Mouse (Mus musculus) subcutaneous adipose tissue, adult 2 months (tissue): ENCODE results near the gene Olfr1178. TPM values are rescaled to one million over a fixed set of nuclear protein-coding genes. Genes with fewer than 3 reads are reported as not detected.

Source experiments
- polyA plus RNA-seq: library from polyadenylated mRNA; depleted of rRNA; stranded (reverse); fragments of >200 nt; gene quantifications from 2 replicates; pipeline ENCODE4 v1.2.3, GENCODE M21; 2012; ENCODE audit warnings: low replicate concordance; rRNA removed

The Olfr1178 gene
- not detected in 2 replicates for polyA plus RNA-seq

DNA sequence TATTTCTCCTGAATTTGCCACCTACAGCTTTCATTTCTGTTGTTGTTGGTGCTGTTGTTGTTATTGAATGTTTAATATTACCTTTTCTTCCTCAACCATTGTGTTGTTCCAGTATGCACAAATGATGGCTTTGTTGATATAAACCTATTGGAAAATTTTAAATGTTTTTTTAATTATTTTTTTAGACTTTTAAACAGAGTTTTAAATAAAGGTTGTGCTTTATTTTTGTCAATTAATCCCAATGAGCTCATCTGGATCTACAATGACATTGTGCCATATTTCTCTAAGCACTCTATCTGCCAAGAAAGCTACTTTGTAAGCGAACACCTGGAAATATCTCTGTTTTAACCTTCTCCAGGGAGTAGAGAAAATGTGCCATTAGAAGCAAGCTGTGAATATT is at the start of gene Olfr1178:
Olfr1178 (plus strand) TSS at position 301 of the 400 bp plus-strand sequence.

DNA sequence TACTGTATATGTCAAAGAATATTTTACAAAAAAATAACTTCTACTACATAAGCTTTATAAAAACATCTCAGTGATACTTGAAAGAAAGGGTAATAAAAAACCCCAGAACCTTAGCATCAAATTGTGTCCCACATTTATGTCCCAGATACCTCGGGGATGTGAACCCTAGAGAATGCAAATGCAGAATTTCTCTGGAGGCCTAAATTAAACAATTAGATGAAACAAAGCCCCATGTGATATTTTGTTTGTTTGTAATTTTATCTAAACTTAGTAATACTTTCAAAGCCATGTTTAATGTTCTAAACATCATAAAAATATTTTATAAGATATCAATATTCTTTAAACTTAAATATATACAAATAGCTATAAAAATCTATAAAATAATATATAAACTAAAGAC is 40.5 kb upstream of the Olfr1178 start, which contains the start of gene Olfr1177-ps:
Olfr1177-ps (minus strand) TSS at position 101 of the 400 bp plus-strand sequence.

DNA sequence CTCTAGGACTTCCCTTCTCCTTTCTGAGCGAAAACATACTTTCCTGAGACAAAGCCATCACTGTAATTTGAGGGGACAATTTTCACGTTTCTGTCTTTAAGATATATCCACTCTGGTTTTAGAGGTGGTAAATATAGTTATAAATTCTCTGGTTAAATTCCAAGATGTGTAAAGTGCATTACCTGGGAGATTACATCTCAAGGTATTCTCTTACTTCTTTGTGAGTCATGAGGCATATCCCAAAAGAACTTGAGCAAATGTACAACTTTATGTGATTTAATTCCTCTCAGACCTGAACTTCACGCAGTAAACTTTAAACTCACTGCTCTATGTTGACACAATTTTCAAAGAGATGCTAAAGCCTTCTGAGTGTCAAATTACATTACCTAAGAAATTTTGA is 19.5 kb downstream of the Olfr1178 start, which contains the start of gene Olfr1179:
Olfr1179 (minus strand) TSS at position 101 of the 400 bp plus-strand sequence.

DNA sequence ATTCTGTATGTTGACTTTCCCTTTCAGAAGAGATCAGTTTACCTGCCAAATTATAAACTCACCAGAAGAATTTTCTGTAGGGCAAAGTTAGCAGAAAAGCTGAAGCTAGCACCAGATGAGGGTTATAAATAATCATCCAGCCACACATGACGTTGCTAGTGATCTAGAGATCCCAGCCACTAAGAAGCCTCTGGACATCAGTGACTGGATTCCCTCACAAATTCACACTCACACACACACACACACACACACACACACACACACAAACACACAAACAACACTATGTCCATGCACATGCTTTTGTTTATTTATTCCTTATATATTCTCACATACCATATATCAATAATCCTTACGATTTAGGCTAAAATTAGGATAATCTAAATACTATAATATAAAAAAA is 32.2 kb downstream of the Olfr1178 start, which contains the start of gene Olfr1180:
Olfr1180 (minus strand) TSS at position 101 of the 400 bp plus-strand sequence.

DNA sequence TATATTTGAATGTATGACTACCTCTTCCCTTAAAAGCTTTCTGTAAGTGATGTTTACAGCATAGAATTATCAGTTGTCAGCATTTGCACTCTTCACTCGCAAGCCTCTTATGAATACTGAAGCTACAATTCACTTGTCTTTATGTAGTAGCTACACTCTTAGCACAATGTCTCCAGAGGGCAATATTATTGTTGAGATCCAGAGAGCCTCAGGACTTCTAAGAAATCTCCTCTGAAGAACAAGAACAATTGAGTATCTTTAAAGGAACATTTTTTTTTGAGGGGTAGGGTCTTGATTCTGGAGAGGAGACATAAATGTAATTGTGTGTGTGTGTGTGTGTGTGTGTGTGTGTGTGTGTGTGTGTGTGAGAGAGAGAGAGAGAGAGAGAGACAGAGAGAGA is 39.2 kb downstream of the Olfr1178 start, which contains the start of gene Olfr1181:
Olfr1181 (minus strand) TSS at position 101 of the 400 bp plus-strand sequence.

DNA sequence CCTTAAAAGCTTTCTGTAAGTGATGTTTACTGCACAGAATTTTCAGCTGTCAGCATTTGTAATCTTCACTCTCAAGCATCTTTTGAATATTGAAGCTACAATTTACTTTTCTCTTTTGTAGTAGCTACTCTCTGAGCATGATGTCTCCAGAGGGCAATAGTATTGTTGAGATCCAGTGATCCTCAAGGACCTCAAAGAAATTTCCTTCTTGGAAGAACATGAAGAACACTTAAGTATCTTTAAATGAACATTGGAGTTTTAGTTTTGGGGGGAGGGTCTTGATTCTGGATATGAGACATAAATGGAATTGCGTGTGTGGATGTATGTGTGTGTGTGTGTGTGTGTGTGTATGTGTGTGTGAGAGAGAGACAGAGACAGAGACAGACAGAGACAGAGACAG is 62.2 kb downstream of the Olfr1178 start, which contains the start of gene Gm13757:
Gm13757 (minus strand) TSS at position 101 of the 400 bp plus-strand sequence.

Other genes starting within 250 kb of the Olfr1178 start
- gene Olfr1167, start 231.9 kb upstream of the Olfr1178 start, polyA plus RNA-seq = not detected in 2 replicates
- not detected in 2 replicates for gene Olfr1168, start 205.2 kb upstream of the Olfr1178 start, polyA plus RNA-seq
- gene Olfr1170, start 158.7 kb upstream of the Olfr1178 start, polyA plus RNA-seq = not detected in 2 replicates
- not detected in 2 replicates for gene Olfr1173, start 107.2 kb upstream of the Olfr1178 start, polyA plus RNA-seq
- not detected in 2 replicates for gene Olfr1174-ps, start 71.9 kb upstream of the Olfr1178 start, polyA plus RNA-seq
- gene Olfr1175-ps, start 59.8 kb upstream of the Olfr1178 start, polyA plus RNA-seq = not detected in 2 replicates
- gene Olfr1176, start 50.3 kb upstream of the Olfr1178 start, polyA plus RNA-seq = not detected in 2 replicates
- gene Olfr1177-ps, start 40.6 kb upstream of the Olfr1178 start, polyA plus RNA-seq = not detected in 2 replicates
- not detected in 2 replicates for gene Olfr1179, start 19.4 kb downstream of the Olfr1178 start, polyA plus RNA-seq
- not detected in 2 replicates for gene Olfr1180, start 32.1 kb downstream of the Olfr1178 start, polyA plus RNA-seq
- not detected in 2 replicates for gene Olfr1181, start 39.1 kb downstream of the Olfr1178 start, polyA plus RNA-seq
- not detected in 2 replicates for gene Gm13757, start 62.1 kb downstream of the Olfr1178 start, polyA plus RNA-seq
- gene Olfr1183, start 67.8 kb downstream of the Olfr1178 start, polyA plus RNA-seq = not detected in 2 replicates
- gene Olfr1184, start 96.5 kb downstream of the Olfr1178 start, polyA plus RNA-seq = not detected in 2 replicates
- not detected in 2 replicates for gene Olfr1185-ps1, start 106.3 kb downstream of the Olfr1178 start, polyA plus RNA-seq
- not detected in 2 replicates for gene Olfr1186, start 131.5 kb downstream of the Olfr1178 start, polyA plus RNA-seq
- not detected in 2 replicates for gene Olfr1188, start 169.9 kb downstream of the Olfr1178 start, polyA plus RNA-seq
- not detected in 2 replicates for gene Olfr1189, start 199.4 kb downstream of the Olfr1178 start, polyA plus RNA-seq